Mouse (Mus musculus): ENCODE measurements around the gene Olfr345.

Gene Olfr345

DNA sequence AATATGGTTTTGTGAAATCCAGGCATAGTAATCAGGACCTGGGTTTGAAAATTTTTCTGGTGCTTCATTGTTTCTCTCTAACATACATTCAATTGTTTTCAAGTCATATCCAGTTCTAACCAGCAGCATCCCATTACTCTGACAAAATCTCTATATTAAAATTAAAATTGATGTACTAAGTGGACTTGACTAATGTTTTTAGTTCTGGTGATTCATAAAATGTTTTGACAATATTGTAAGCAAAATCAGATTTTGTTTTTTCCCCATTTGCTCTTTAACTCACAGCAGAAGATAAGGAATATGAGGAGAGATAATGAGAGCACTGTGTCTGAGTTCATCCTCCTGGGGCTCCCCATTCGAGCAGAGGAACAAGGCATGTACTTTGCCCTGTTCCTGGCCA is at the start of gene Olfr345:
Olfr345 (plus strand) TSS at position 301 of the 400 bp plus-strand sequence.
- DNase-seq (ENCODE audit: low spot score): no peak

GRCm38 (mm10) chr2:36685488-36685887 is 45.6 kb downstream of the Olfr345 start, which contains the start of gene Olfr346:
Gene Olfr346 (plus strand): TSS chr2:36685788.
- DNase-seq (ENCODE audit: low spot score): no peak

All from retina, embryonic 14.5 days (tissue).